Mouse (Mus musculus): ENCODE results near the gene 1500009C09Rik. TPM values are rescaled to one million over a fixed set of nuclear protein-coding genes. Genes with fewer than 3 reads are reported as not detected.

1500009C09Rik gene
- total RNA-seq, 1 experiment: 1.0 TPM

DNA sequence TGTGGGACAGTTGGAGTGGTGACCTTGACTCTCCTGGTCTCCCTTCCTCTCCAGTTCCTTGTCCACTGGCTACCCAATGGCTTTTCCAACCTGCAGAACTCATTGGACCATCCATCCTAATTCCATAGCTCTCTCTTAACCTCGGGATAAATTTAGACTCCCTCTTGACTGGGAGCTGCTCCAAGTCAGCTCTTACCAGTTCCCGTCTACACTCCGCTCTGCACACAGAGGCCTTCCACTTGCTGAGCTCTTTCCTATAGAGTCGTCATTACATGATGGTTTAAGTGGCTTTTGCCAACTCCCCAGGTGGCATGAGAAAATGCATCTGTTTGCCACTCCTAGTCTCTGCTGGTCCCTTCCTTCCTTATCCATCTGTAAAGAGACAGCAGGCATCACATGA, 28.4 kb downstream of the 1500009C09Rik start:
- in situ Hi-C loops (cut with MboI; ENCODE audit: low sequenced_read_pairs in 2 of 2, unreplicated experiment in 2 of 2): loop anchor here in 1 of 2 experiments (25.0 kb wide), 1 partner anchor 782 kb away; no protein-coding TSS in a partner anchor

DNA sequence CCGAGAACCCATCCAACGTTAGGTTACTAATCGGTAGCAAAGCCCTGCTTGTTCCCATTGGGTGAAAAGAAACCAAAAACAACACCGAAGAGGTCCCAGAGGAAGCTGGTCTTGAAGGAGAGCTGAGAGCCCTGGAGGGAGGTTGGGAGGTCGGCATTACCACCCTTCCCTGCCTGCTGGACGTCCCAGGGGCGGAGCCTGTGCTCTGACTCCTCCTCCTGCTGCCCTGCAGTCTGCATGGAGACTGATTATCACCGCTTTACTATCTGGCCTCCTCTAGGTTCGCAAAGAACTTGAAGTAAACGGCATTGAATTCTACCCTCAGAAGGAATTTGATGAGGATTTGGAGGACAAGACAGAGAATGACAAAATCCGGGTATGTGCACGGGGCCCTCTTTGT, 34.0 kb downstream of the 1500009C09Rik start:
- Histone ChIP-seq H3K4me3 (ENCODE audit: insufficient read depth in 1 of 2, low read depth in 1 of 2, low read length in 2 of 2, poor library complexity in 1 of 2, severe bottlenecking in 1 of 2) (no peak overlapping the region), H3K36me3 (ENCODE audit: control insufficient read depth, insufficient read depth, low read length, poor library complexity, severe bottlenecking) (peaks cover 2% of the 10 kb centered on the region; the same call in 1 of the 2 replicates), H3K4me1 (ENCODE audit: control insufficient read depth in 2 of 2, insufficient read depth in 2 of 2, low read length in 2 of 2, poor library complexity in 1 of 2) (no peaks in the 10 kb centered on the region), H3K9me3 (ENCODE audit: control insufficient read depth, insufficient read depth, low read depth, low read length) (no peaks in the 10 kb centered on the region), H3K9ac (ENCODE audit: insufficient read depth, low read depth, low read length, poor library complexity, severe bottlenecking) (no peak overlapping the region), H3K27ac (ENCODE audit: insufficient read depth, low read depth, low read length, poor library complexity, severe bottlenecking) (no peak overlapping the region)
- TF ChIP-seq ZC3H11A (IDR thresholded peaks at IDR 0.05; ENCODE audit: borderline replicate concordance, low read depth, low read length) (no peak), MAFK (IDR thresholded peaks at IDR 0.05; ENCODE audit: insufficient read depth, low read depth, low read length) (no peak), ZNF384 (IDR thresholded peaks at IDR 0.05; ENCODE audit: low read depth, low read length) (no peak), HCFC1 (IDR thresholded peaks at IDR 0.05; ENCODE audit: borderline replicate concordance, insufficient read depth, low read length) (no peak), CHD2 (IDR thresholded peaks at IDR 0.05; ENCODE audit: low read depth, low read length) (no peak)
- in situ Hi-C loops (cut with MboI; ENCODE audit: low sequenced_read_pairs in 2 of 2, unreplicated experiment in 2 of 2): loop anchor here in 1 of 2 experiments (25.0 kb wide), 1 partner anchor 776 kb away; no protein-coding TSS in a partner anchor
- no peak for DNase-seq (ENCODE audit: low read depth, low spot score)

More for the DNA sequence above, 28.4 kb downstream of the 1500009C09Rik start:
- Histone ChIP-seq H3K4me1 (ENCODE audit: control insufficient read depth in 2 of 2, insufficient read depth in 2 of 2, low read length in 2 of 2, poor library complexity in 1 of 2) (0 out of 4 replicates have a peak, but pooled peaks cover 0 to 2% of the 10 kb centered on the region in 2 experiments), H3K4me3 (ENCODE audit: insufficient read depth in 1 of 2, low read depth in 1 of 2, low read length in 2 of 2, poor library complexity in 1 of 2, severe bottlenecking in 1 of 2) (no peak overlapping the region), H3K36me3 (ENCODE audit: control insufficient read depth, insufficient read depth, low read length, poor library complexity, severe bottlenecking) (no peaks in the 10 kb centered on the region), H3K9me3 (ENCODE audit: control insufficient read depth, insufficient read depth, low read depth, low read length) (no peaks in the 10 kb centered on the region), H3K9ac (ENCODE audit: insufficient read depth, low read depth, low read length, poor library complexity, severe bottlenecking) (no peak overlapping the region), H3K27ac (ENCODE audit: insufficient read depth, low read depth, low read length, poor library complexity, severe bottlenecking) (no peak overlapping the region)
- TF ChIP-seq HCFC1 (IDR thresholded peaks at IDR 0.05; ENCODE audit: borderline replicate concordance, insufficient read depth, low read length): no peak
- no peak for TF ChIP-seq CHD2 (IDR thresholded peaks at IDR 0.05; ENCODE audit: low read depth, low read length)
- TF ChIP-seq ZNF384 (IDR thresholded peaks at IDR 0.05; ENCODE audit: low read depth, low read length): no peak
- no peak for TF ChIP-seq MAFK (IDR thresholded peaks at IDR 0.05; ENCODE audit: insufficient read depth, low read depth, low read length)
- no peak for TF ChIP-seq ZC3H11A (IDR thresholded peaks at IDR 0.05; ENCODE audit: borderline replicate concordance, low read depth, low read length)
- no peak for DNase-seq (ENCODE audit: low read depth, low spot score)

DNA sequence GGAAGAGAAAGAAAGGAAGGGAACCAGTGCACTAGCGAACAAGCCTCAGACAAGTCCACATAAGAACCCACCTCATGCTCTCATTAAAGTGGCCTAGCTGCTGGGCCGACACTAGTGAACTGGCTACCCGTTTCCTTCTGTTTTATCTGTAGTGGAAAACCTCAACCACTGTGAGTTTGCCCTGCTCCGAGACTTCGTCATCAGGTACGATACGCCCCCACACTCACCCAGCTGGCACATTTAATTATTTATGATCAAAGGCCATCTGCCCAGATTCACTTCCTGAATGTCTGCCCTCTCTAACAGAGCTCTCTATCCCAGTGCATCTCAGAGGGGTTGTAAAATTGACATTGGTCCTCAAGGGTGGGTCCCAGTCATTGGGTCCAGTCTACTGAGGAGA, 38.1 kb downstream of the 1500009C09Rik start:
- in situ Hi-C loops (cut with MboI; ENCODE audit: low sequenced_read_pairs in 2 of 2, unreplicated experiment in 2 of 2): loop anchor here in 1 of 2 experiments (25.0 kb wide), 1 partner anchor 772 kb away; no protein-coding TSS in a partner anchor
- no peak for DNase-seq (ENCODE audit: low read depth, low spot score)
- H3K27ac ChIP-seq (ENCODE audit: insufficient read depth, low read depth, low read length, poor library complexity, severe bottlenecking): no peak overlapping the region
- H3K9me3 ChIP-seq (ENCODE audit: control insufficient read depth, insufficient read depth, low read depth, low read length): no peaks in the 10 kb centered on the region
- TF ChIP-seq ZC3H11A (IDR thresholded peaks at IDR 0.05; ENCODE audit: borderline replicate concordance, low read depth, low read length): no peak
- TF ChIP-seq HCFC1 (IDR thresholded peaks at IDR 0.05; ENCODE audit: borderline replicate concordance, insufficient read depth, low read length): no peak
- no peak for TF ChIP-seq ZNF384 (IDR thresholded peaks at IDR 0.05; ENCODE audit: low read depth, low read length)
- no peak for TF ChIP-seq MAFK (IDR thresholded peaks at IDR 0.05; ENCODE audit: insufficient read depth, low read depth, low read length)
- TF ChIP-seq CHD2 (IDR thresholded peaks at IDR 0.05; ENCODE audit: low read depth, low read length): no peak
- H3K9ac ChIP-seq (ENCODE audit: insufficient read depth, low read depth, low read length, poor library complexity, severe bottlenecking): no peak overlapping the region
- H3K36me3 ChIP-seq (ENCODE audit: control insufficient read depth, insufficient read depth, low read length, poor library complexity, severe bottlenecking): peaks cover 2% of the 10 kb centered on the region; the same call in 1 of the 2 replicates
- H3K4me1 ChIP-seq (ENCODE audit: control insufficient read depth in 2 of 2, insufficient read depth in 2 of 2, low read length in 2 of 2, poor library complexity in 1 of 2): peaks cover 0 to 8% of the 10 kb centered on the region in 2 experiments; a peak in 2 of 4 replicates
- no peak overlapping the region for H3K4me3 ChIP-seq (ENCODE audit: insufficient read depth in 1 of 2, low read depth in 1 of 2, low read length in 2 of 2, poor library complexity in 1 of 2, severe bottlenecking in 1 of 2)

DNA sequence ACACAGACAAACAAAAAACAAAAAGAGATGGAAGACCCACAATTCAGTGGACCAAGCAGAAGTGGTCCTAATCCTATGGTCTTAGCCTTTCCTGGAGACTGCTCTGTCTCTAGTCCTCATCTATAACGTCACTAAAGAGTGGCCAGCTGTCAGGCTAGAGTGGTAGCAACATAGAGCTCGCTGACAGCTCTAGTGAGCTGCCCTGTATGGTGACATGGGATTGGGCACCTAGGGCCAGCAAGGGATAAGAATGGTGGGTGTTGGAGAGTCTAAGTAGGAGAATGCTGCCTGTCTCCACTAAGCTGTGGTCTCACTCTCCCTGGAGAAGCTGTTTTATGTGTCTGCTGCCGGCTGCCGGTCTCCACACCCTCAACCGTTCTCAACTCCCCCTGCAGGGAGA, 40.7 kb downstream of the 1500009C09Rik start:
- peaks cover 2% of the 10 kb centered on the region; the same call in 1 of the 2 replicates for H3K36me3 ChIP-seq (ENCODE audit: control insufficient read depth, insufficient read depth, low read length, poor library complexity, severe bottlenecking)
- no peak overlapping the region for H3K9ac ChIP-seq (ENCODE audit: insufficient read depth, low read depth, low read length, poor library complexity, severe bottlenecking)
- no peaks in the 10 kb centered on the region for H3K9me3 ChIP-seq (ENCODE audit: control insufficient read depth, insufficient read depth, low read depth, low read length)
- in situ Hi-C loops (cut with MboI; ENCODE audit: low sequenced_read_pairs in 2 of 2, unreplicated experiment in 2 of 2): loop anchor here in 1 of 2 experiments (25.0 kb wide), 1 partner anchor 769 kb away; no protein-coding TSS in a partner anchor
- H3K27ac ChIP-seq (ENCODE audit: insufficient read depth, low read depth, low read length, poor library complexity, severe bottlenecking): no peak overlapping the region
- H3K4me3 ChIP-seq (ENCODE audit: insufficient read depth in 1 of 2, low read depth in 1 of 2, low read length in 2 of 2, poor library complexity in 1 of 2, severe bottlenecking in 1 of 2): no peak overlapping the region
- no peak for TF ChIP-seq HCFC1 (IDR thresholded peaks at IDR 0.05; ENCODE audit: borderline replicate concordance, insufficient read depth, low read length)
- TF ChIP-seq ZC3H11A (IDR thresholded peaks at IDR 0.05; ENCODE audit: borderline replicate concordance, low read depth, low read length): no peak
- TF ChIP-seq MAFK (IDR thresholded peaks at IDR 0.05; ENCODE audit: insufficient read depth, low read depth, low read length): no peak
- no peak for TF ChIP-seq ZNF384 (IDR thresholded peaks at IDR 0.05; ENCODE audit: low read depth, low read length)
- TF ChIP-seq CHD2 (IDR thresholded peaks at IDR 0.05; ENCODE audit: low read depth, low read length): no peak
- H3K4me1 ChIP-seq (ENCODE audit: control insufficient read depth in 2 of 2, insufficient read depth in 2 of 2, low read length in 2 of 2, poor library complexity in 1 of 2): peaks cover 0 to 8% of the 10 kb centered on the region in 2 experiments; a peak in 2 of 4 replicates
- DNase-seq (ENCODE audit: low read depth, low spot score): no peak

Data from ES-E14 (cell line).